Mouse (Mus musculus): ENCODE measurements around the gene Smpd2. TPM values are rescaled to one million over a fixed set of nuclear protein-coding genes. Genes with fewer than 3 reads are reported as not detected.

The Smpd2 gene
- polyA plus RNA-seq, 1 experiment from 2014 or later: 51.5 TPM

- H3K27me3 ChIP-seq (ENCODE audit: control insufficient read depth, insufficient read depth, low read length): no peaks in the 10 kb centered on the region
- H3K9me3 ChIP-seq (ENCODE audit: control insufficient read depth, low read length): no peaks in the 10 kb centered on the region
- 0 out of 2 replicates have a peak overlapping the region, but pooled peaks have one; percentile 24 for H3K27ac ChIP-seq (replicated peaks)
- H3K36me3 ChIP-seq (ENCODE audit: control insufficient read depth, insufficient read depth, low read length): no peaks in the 10 kb centered on the region
- no peak overlapping the region for H3K4me2 ChIP-seq (replicated peaks; ENCODE audit: low read depth)
- DNase-seq (ENCODE audit: low spot score) (no peak), ATAC-seq (ENCODE audit: low FRiP score, low TSS enrichment) (no peak)
- TF ChIP-seq CTCF (IDR thresholded peaks at IDR 0.05; ENCODE audit: low read depth) (no peak), EP300 (optimal IDR thresholded peaks at IDR 0.05) (no peak)
- 76% methylated on average over 5 of the region's 5 CpGs for WGBS
- 0 out of 2 replicates have a peak, but pooled peaks cover 3% of the 10 kb centered on the region for H3K4me1 ChIP-seq (replicated peaks; ENCODE audit: control insufficient read depth, insufficient read depth)
- no peak overlapping the region for H3K9ac ChIP-seq (ENCODE audit: low read length)
- no peak overlapping the region for H3K4me3 ChIP-seq (ENCODE audit: low read depth, low read length)
These were observed 17.1 kb downstream of the Smpd2 start for GRCm38 (mm10) chr10:41472962-41473481.

- Histone ChIP-seq H3K9me3 (ENCODE audit: control insufficient read depth, low read length) (no peaks in the 10 kb centered on the region), H3K4me3 (ENCODE audit: low read depth, low read length) (no peak overlapping the region), H3K27me3 (ENCODE audit: control insufficient read depth, insufficient read depth, low read length) (no peaks in the 10 kb centered on the region), H3K4me1 (replicated peaks; ENCODE audit: control insufficient read depth, insufficient read depth) (0 out of 2 replicates have a peak, but pooled peaks cover 3% of the 10 kb centered on the region), H3K27ac (replicated peaks) (no peak overlapping the region), H3K4me2 (replicated peaks; ENCODE audit: low read depth) (no peak overlapping the region), H3K36me3 (ENCODE audit: control insufficient read depth, insufficient read depth, low read length) (no peaks in the 10 kb centered on the region), H3K9ac (ENCODE audit: low read length) (no peak overlapping the region)
- DNase-seq (ENCODE audit: low spot score) (no peak), ATAC-seq (ENCODE audit: low FRiP score, low TSS enrichment) (no peak)
- TF ChIP-seq CTCF (IDR thresholded peaks at IDR 0.05; ENCODE audit: low read depth): no peak
- TF ChIP-seq EP300 (optimal IDR thresholded peaks at IDR 0.05): no peak
These were observed 17.6 kb downstream of the Smpd2 start for GRCm38 (mm10) chr10:41472534-41472933.

GRCm38 (mm10) chr10:41470693-41471092 is 19.5 kb downstream of the Smpd2 start:
- 86% methylated on average over 3 of the region's 3 CpGs for WGBS
- TF ChIP-seq CTCF (IDR thresholded peaks at IDR 0.05; ENCODE audit: low read depth): no peak
- DNase-seq (ENCODE audit: low spot score): no peak
- H3K4me1 ChIP-seq (replicated peaks; ENCODE audit: control insufficient read depth, insufficient read depth): 0 out of 2 replicates have a peak, but pooled peaks cover 3% of the 10 kb centered on the region
- H3K27me3 ChIP-seq (ENCODE audit: control insufficient read depth, insufficient read depth, low read length): no peaks in the 10 kb centered on the region
- no peak overlapping the region for H3K4me3 ChIP-seq (ENCODE audit: low read depth, low read length)
- H3K9ac ChIP-seq (ENCODE audit: low read length): no peak overlapping the region
- H3K36me3 ChIP-seq (ENCODE audit: control insufficient read depth, insufficient read depth, low read length): no peaks in the 10 kb centered on the region
- no peak overlapping the region for H3K4me2 ChIP-seq (replicated peaks; ENCODE audit: low read depth)
- ATAC-seq (ENCODE audit: low FRiP score, low TSS enrichment): no peak
- no peaks in the 10 kb centered on the region for H3K9me3 ChIP-seq (ENCODE audit: control insufficient read depth, low read length)
- H3K27ac ChIP-seq (replicated peaks): no peak overlapping the region

GRCm38 (mm10) chr10:41467325-41467724 is 22.8 kb downstream of the Smpd2 start:
- Histone ChIP-seq H3K9me3 (ENCODE audit: control insufficient read depth, low read length) (no peaks in the 10 kb centered on the region), H3K27ac (replicated peaks) (no peak overlapping the region), H3K4me3 (ENCODE audit: low read depth, low read length) (no peak overlapping the region), H3K4me1 (replicated peaks; ENCODE audit: control insufficient read depth, insufficient read depth) (no peaks in the 10 kb centered on the region), H3K4me2 (replicated peaks; ENCODE audit: low read depth) (no peak overlapping the region), H3K36me3 (ENCODE audit: control insufficient read depth, insufficient read depth, low read length) (peaks cover 4% of the 10 kb centered on the region; the same call in 1 of the 2 replicates), H3K27me3 (ENCODE audit: control insufficient read depth, insufficient read depth, low read length) (no peaks in the 10 kb centered on the region), H3K9ac (ENCODE audit: low read length) (no peak overlapping the region)
- WGBS: 61% methylated on average over 6 of the region's 6 CpGs
- ATAC-seq (ENCODE audit: low FRiP score, low TSS enrichment): no peak
- TF ChIP-seq EP300 (optimal IDR thresholded peaks at IDR 0.05) (no peak), CTCF (IDR thresholded peaks at IDR 0.05; ENCODE audit: low read depth) (no peak)
- DNase-seq (ENCODE audit: low spot score): no peak

GRCm38 (mm10) chr10:41464401-41464955 is 25.7 kb downstream of the Smpd2 start:
- no peak overlapping the region for H3K27ac ChIP-seq (replicated peaks)
- H3K4me3 ChIP-seq (ENCODE audit: low read depth, low read length): no peak overlapping the region
- H3K4me2 ChIP-seq (replicated peaks; ENCODE audit: low read depth): no peak overlapping the region
- WGBS: 65% methylated on average over 15 of the region's 15 CpGs
- no peaks in the 10 kb centered on the region for H3K27me3 ChIP-seq (ENCODE audit: control insufficient read depth, insufficient read depth, low read length)
- no peaks in the 10 kb centered on the region for H3K4me1 ChIP-seq (replicated peaks; ENCODE audit: control insufficient read depth, insufficient read depth)
- DNase-seq (ENCODE audit: low spot score) (no peak), ATAC-seq (ENCODE audit: low FRiP score, low TSS enrichment) (no peak)
- H3K9ac ChIP-seq (ENCODE audit: low read length): no peak overlapping the region
- H3K9me3 ChIP-seq (ENCODE audit: control insufficient read depth, low read length): no peaks in the 10 kb centered on the region
- peaks cover 4% of the 10 kb centered on the region; the same call in 1 of the 2 replicates for H3K36me3 ChIP-seq (ENCODE audit: control insufficient read depth, insufficient read depth, low read length)
- TF ChIP-seq CTCF (IDR thresholded peaks at IDR 0.05; ENCODE audit: low read depth) (no peak), EP300 (optimal IDR thresholded peaks at IDR 0.05) (no peak)

- Histone ChIP-seq H3K4me3 (ENCODE audit: low read depth, low read length) (no peak overlapping the region), H3K4me2 (replicated peaks; ENCODE audit: low read depth) (no peak overlapping the region), H3K4me1 (replicated peaks; ENCODE audit: control insufficient read depth, insufficient read depth) (no peaks in the 10 kb centered on the region), H3K36me3 (ENCODE audit: control insufficient read depth, insufficient read depth, low read length) (peaks cover 4% of the 10 kb centered on the region; the same call in 1 of the 2 replicates), H3K27me3 (ENCODE audit: control insufficient read depth, insufficient read depth, low read length) (no peaks in the 10 kb centered on the region), H3K9me3 (ENCODE audit: control insufficient read depth, low read length) (no peaks in the 10 kb centered on the region), H3K9ac (ENCODE audit: low read length) (no peak overlapping the region), H3K27ac (replicated peaks) (no peak overlapping the region)
- ATAC-seq (ENCODE audit: low FRiP score, low TSS enrichment) (no peak), DNase-seq (ENCODE audit: low spot score) (no peak)
- TF ChIP-seq EP300 (optimal IDR thresholded peaks at IDR 0.05): no peak
- no peak for TF ChIP-seq CTCF (IDR thresholded peaks at IDR 0.05; ENCODE audit: low read depth)
- WGBS: 86% methylated on average over 3 of the region's 3 CpGs
These were observed 29.0 kb downstream of the Smpd2 start for GRCm38 (mm10) chr10:41461057-41461722.
